Mouse (Mus musculus) hindbrain, embryonic 11.5 days (tissue): ENCODE results near the gene 2010111I01Rik. TPM values are rescaled to one million over a fixed set of nuclear protein-coding genes. Genes with fewer than 3 reads are reported as not detected.

Experiments
- ATAC-seq: fragments of 200-750 bp; cut with Nextera tagmentation; 2 replicates; pipeline ENCODE4 v1.8.0; 2017; ENCODE audit warnings: mild to moderate bottlenecking, moderate TSS enrichment, moderate library complexity; ENCODE audit not compliant: low FRiP score
- DNase-seq: peaks from one replicate; pipeline ENCODE4 v3.0.0-alpha.2; 2015; ENCODE audit warnings: low spot score
- H3K27ac ChIP-seq: fragments of 300-500 bp; sonication (generic); 2 replicates; pipeline ENCODE4 v1.5.1; 2014; ENCODE audit warnings: mild to moderate bottlenecking, low read depth, low read length
- H3K27me3 ChIP-seq: fragments of 300-500 bp; sonication (generic); 2 replicates; pipeline ENCODE4 v1.6.1; 2014; ENCODE audit warnings: mild to moderate bottlenecking, low read length, moderate library complexity, mixed read lengths; ENCODE audit not compliant: control insufficient read depth, insufficient read depth
- H3K36me3 ChIP-seq: fragments of 300-500 bp; sonication (generic); 2 replicates; pipeline ENCODE4 v1.6.1; 2014; ENCODE audit warnings: mild to moderate bottlenecking, low read length, moderate library complexity, mixed read lengths; ENCODE audit not compliant: control insufficient read depth, insufficient read depth
- H3K4me1 ChIP-seq: fragments of 300-500 bp; sonication (generic); replicated peaks from 2 replicates; pipeline ENCODE4 v1.6.1; 2014; ENCODE audit warnings: low read length, mixed read lengths; ENCODE audit not compliant: control insufficient read depth, insufficient read depth
- H3K4me2 ChIP-seq: fragments of 300-500 bp; sonication (generic); replicated peaks from 2 replicates; pipeline ENCODE4 v1.6.1; 2014; ENCODE audit warnings: mild to moderate bottlenecking, low read depth, low read length
- H3K4me3 ChIP-seq: fragments of 300-500 bp; sonication (generic); 2 replicates; pipeline ENCODE4 v1.5.1; 2014; ENCODE audit warnings: low read depth, low read length
- H3K9ac ChIP-seq: fragments of 300-500 bp; sonication (generic); 2 replicates; pipeline ENCODE4 v1.6.1; 2014; ENCODE audit warnings: low read depth, low read length
- H3K9me3 ChIP-seq: fragments of 300-500 bp; sonication (generic); 2 replicates; pipeline ENCODE4 v1.6.1; 2016; ENCODE audit warnings: low read length; ENCODE audit not compliant: control insufficient read depth
- WGBS: fragments of 180-500 bp; shearing (Covaris S2); extraction: QIAGEN DNeasy Blood & Tissue Kit; methylation state at CpG from one replicate; pipeline ENCODE4 v1.1.7; 2014; 5-methylcytosine and 5-hydroxymethylcytosine counted together
- polyA plus RNA-seq: library from polyadenylated mRNA; unstranded; fragments of >200 nt; fragmentation: Nextera tagmentation; extraction: Ambion mirVana; gene quantifications from 2 replicates; pipeline ENCODE4 v1.2.1, GENCODE M21; 2014

2010111I01Rik gene
- polyA plus RNA-seq, 1 experiment from 2014 or later: 46.2 TPM

- 90% methylated on average over 11 of the region's 11 CpGs for WGBS
- Histone ChIP-seq H3K4me2 (no peak overlapping the region), H3K9me3 (no peaks in the 10 kb centered on the region), H3K36me3 (no peaks in the 10 kb centered on the region), H3K9ac (no peak overlapping the region), H3K4me3 (no peak overlapping the region), H3K27me3 (no peaks in the 10 kb centered on the region; the same call in 1 of the 2 replicates), H3K27ac (no peak overlapping the region), H3K4me1 (no peaks in the 10 kb centered on the region)
- DNase-seq (no peak), ATAC-seq (no peak)
Measured at GRCm38 (mm10) chr13:63286483-63287102, 321.9 kb downstream of the 2010111I01Rik start.

- DNase-seq (no peak), ATAC-seq (no peak)
- Histone ChIP-seq H3K9me3 (no peaks in the 10 kb centered on the region), H3K4me1 (peaks cover 3% of the 10 kb centered on the region), H3K4me2 (no peak overlapping the region), H3K36me3 (no peaks in the 10 kb centered on the region), H3K27ac (no peak overlapping the region), H3K9ac (no peak overlapping the region), H3K4me3 (no peak overlapping the region), H3K27me3 (peaks cover 2% of the 10 kb centered on the region; the same call in 1 of the 2 replicates)
- WGBS: 71% methylated on average over 4 of the region's 4 CpGs
Measured at GRCm38 (mm10) chr13:63289152-63289551, 324.5 kb downstream of the 2010111I01Rik start.

- DNase-seq (no peak), ATAC-seq (no peak)
- H3K4me2 ChIP-seq: no peak overlapping the region
- peaks cover 8% of the 10 kb centered on the region for H3K4me1 ChIP-seq
- no peaks in the 10 kb centered on the region for H3K36me3 ChIP-seq
- 81% methylated on average over 5 of the region's 5 CpGs for WGBS
- H3K9ac ChIP-seq: no peak overlapping the region
- no peak overlapping the region for H3K4me3 ChIP-seq
- H3K9me3 ChIP-seq: no peaks in the 10 kb centered on the region
- H3K27me3 ChIP-seq: peaks cover 2% of the 10 kb centered on the region; the same call in 1 of the 2 replicates
- no peak overlapping the region for H3K27ac ChIP-seq
Measured at GRCm38 (mm10) chr13:63289687-63290086, 325.0 kb downstream of the 2010111I01Rik start.

GRCm38 (mm10) chr13:63290126-63290525, 325.4 kb downstream of the 2010111I01Rik start:
- Histone ChIP-seq H3K4me3 (no peak overlapping the region), H3K27ac (no peak overlapping the region), H3K4me1 (peaks cover 10% of the 10 kb centered on the region), H3K9ac (no peak overlapping the region), H3K27me3 (peaks cover 2% of the 10 kb centered on the region; the same call in 1 of the 2 replicates), H3K9me3 (no peaks in the 10 kb centered on the region), H3K36me3 (no peaks in the 10 kb centered on the region), H3K4me2 (no peak overlapping the region)
- DNase-seq (no peak), ATAC-seq (no peak)
- 90% methylated on average over 4 of the region's 4 CpGs for WGBS

- Histone ChIP-seq H3K27ac (no peak overlapping the region), H3K4me3 (no peak overlapping the region), H3K9me3 (no peaks in the 10 kb centered on the region), H3K36me3 (no peaks in the 10 kb centered on the region), H3K4me1 (peaks cover 10% of the 10 kb centered on the region), H3K4me2 (no peak overlapping the region), H3K9ac (no peak overlapping the region), H3K27me3 (peaks cover 2% of the 10 kb centered on the region; the same call in 1 of the 2 replicates)
- DNase-seq (no peak), ATAC-seq (no peak)
- WGBS: 93% methylated on average over 6 of the region's 6 CpGs
Measured at GRCm38 (mm10) chr13:63291016-63291415, 326.3 kb downstream of the 2010111I01Rik start.

- peaks cover 2% of the 10 kb centered on the region for H3K27me3 ChIP-seq
- no peak overlapping the region for H3K4me2 ChIP-seq
- H3K9ac ChIP-seq: no peak overlapping the region
- H3K36me3 ChIP-seq: 0 out of 2 replicates have a peak, but pooled peaks cover 3% of the 10 kb centered on the region
- DNase-seq (no peak), ATAC-seq (no peak)
- no peaks in the 10 kb centered on the region for H3K9me3 ChIP-seq
- WGBS: 30% methylated on average over 3 of the region's 3 CpGs
- no peak overlapping the region for H3K4me3 ChIP-seq
- H3K4me1 ChIP-seq: peaks cover 10% of the 10 kb centered on the region
- no peak overlapping the region for H3K27ac ChIP-seq
Measured at GRCm38 (mm10) chr13:63293647-63294046, 329.0 kb downstream of the 2010111I01Rik start.

- peaks cover 6% of the 10 kb centered on the region; the same call in 1 of the 2 replicates for H3K36me3 ChIP-seq
- no peaks in the 10 kb centered on the region for H3K9me3 ChIP-seq
- H3K4me3 ChIP-seq: no peak overlapping the region
- ATAC-seq: peak; percentile 64
- H3K27me3 ChIP-seq: peaks cover 2% of the 10 kb centered on the region
- H3K27ac ChIP-seq: no peak overlapping the region
- WGBS: 22% methylated on average over 15 of the region's 15 CpGs
- DNase-seq: peak; percentile 49
- H3K4me2 ChIP-seq: no peak overlapping the region
- H3K4me1 ChIP-seq: peaks cover 10% of the 10 kb centered on the region
- H3K9ac ChIP-seq: no peak overlapping the region
Measured at GRCm38 (mm10) chr13:63294359-63295193, 329.9 kb downstream of the 2010111I01Rik start.

- ATAC-seq: no peak
- peaks cover 6% of the 10 kb centered on the region; the same call in 1 of the 2 replicates for H3K36me3 ChIP-seq
- no peaks in the 10 kb centered on the region for H3K9me3 ChIP-seq
- H3K27ac ChIP-seq: no peak overlapping the region
- H3K9ac ChIP-seq: no peak overlapping the region
- 92% methylated on average over 11 of the region's 11 CpGs for WGBS
- peaks cover 2% of the 10 kb centered on the region for H3K27me3 ChIP-seq
- H3K4me1 ChIP-seq: peaks cover 10% of the 10 kb centered on the region
- H3K4me2 ChIP-seq: no peak overlapping the region
- DNase-seq: no peak
- H3K4me3 ChIP-seq: no peak overlapping the region
Measured at GRCm38 (mm10) chr13:63296300-63296699, 331.6 kb downstream of the 2010111I01Rik start.
